Mouse (Mus musculus) kidney, adult 2 months (tissue): ENCODE results near the gene Tmem131.

Experiments
- CTCF ChIP-seq: fragments of 200-500 bp; conservative IDR thresholded peaks from 2 replicates; pipeline ENCODE4 v1.5.1; 2011; ENCODE audit warnings: low read depth, mild to moderate bottlenecking, control low read depth, low read length, moderate library complexity, mixed read lengths; ENCODE audit not compliant: insufficient read depth, insufficient read length
- POLR2A ChIP-seq: fragments of 200-500 bp; IDR thresholded peaks from one replicate; pipeline ENCODE4 v1.6.1; 2011; ENCODE audit warnings: low read depth, low read length, control low read depth

DNA sequence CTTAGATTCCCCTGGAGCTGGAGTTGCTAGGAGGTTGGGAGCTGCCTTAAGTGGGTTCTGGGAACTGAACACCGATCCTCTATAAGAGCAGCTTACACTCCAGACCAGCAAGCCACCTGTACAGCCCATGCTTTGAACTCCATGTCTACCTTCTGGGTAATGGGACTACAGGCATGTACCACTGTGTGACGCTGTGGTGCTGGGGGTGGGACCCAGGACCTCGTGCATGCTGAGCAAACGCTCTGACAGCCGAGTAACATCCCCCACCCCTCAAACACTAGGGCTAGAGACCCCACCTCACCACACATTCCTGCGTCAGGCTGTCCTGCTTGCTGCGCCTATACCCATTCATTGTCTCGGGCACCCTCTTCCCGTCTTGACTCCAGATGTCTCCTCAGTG, 184.9 kb downstream of the Tmem131 start:
- TF ChIP-seq CTCF (no peak), POLR2A (no peak)
